Mouse (Mus musculus) spleen, postnatal 14 days (tissue): Measurements from ENCODE around the gene Il18r1.

Experiments
- DNase-seq, 2 experiments: peaks; one replicate each; pipeline ENCODE4 v3.0.0; 2021 to 2022; ENCODE audit warnings: low spot score in 2 of 2

The Il18r1 gene

GRCm38 (mm10) chr1:40494594-40494993, 29.2 kb downstream of the Il18r1 start:
- DNase-seq, result no peak

DNA sequence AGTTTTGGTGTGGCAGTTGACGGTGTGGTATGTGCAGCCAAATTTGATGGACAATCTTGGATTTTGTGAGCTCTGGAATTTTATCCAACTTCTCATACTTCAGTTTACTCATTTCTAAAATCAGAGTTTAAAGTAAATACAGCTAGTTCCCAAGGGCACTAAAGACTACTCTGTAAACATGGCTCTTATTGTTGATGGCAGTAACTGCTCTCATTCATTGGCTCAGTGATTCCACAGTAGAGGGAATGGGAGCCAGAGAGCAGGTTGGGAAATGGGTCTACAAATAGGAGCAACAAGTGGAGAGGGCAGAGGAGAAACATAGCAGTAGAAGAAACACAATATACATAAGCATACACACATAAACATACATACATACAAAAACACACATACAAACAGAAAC, 34.4 kb downstream of the Il18r1 start:
- DNase-seq, result no peak

DNA sequence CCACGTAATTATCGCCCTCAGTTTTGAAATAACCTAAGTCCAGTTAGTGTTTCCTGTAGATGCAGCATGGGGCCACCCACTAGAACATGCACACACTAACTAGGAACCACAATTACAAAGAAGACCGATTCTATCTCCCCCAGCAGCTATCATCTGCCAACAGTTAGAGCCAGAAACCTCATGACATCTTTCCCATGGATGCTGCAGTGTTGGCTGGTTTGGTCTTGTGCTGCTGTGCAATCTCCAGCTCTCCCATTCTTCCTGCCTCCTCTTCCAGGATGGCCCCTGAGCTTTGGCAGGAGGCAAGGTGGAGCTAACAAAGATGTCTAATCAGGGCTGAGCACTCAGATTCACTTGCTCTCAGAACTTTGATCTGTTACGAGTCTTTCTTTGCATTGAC, 35.8 kb downstream of the Il18r1 start:
- DNase-seq, result no peak

DNA sequence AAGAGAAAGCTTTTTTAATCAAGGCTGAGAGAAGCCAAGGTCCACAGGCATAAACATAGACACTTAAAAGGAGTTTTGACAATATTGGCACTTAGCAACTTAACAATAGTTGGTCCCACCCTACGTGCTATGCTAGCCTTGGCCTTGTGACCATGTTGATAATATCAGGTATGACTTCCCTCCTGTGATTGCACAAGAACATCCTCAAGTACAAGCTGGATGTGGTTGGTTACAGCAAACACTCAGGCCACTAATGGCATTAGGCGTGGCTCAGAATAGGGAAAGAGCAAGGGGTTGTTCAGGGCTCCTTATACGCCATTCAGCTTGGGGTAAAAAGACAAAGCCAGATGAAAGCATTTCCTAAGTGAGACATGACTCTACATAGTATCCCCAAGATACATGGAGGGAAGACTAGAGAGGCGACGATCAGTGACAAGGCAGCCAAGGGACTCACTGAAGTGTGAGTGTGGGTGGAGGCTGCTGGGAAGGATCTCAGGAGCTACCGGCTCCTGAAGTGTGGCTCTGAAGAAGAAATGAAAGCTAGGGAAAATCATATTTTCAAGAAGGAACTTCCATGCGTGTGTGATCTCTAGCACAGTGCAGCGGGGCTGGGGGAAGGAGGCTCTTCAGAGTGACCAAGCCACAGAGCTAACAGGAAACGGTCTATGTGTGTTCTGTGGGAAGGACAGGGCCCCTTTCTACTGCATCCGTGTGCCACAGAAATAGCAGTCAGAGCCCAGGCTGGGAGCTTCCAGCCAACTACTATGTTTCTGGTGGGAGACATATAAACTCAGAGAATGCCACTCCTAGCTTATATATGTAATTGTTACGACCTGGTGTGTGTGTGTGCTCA, 36.4 kb downstream of the Il18r1 start:
- no peak for DNase-seq

DNA sequence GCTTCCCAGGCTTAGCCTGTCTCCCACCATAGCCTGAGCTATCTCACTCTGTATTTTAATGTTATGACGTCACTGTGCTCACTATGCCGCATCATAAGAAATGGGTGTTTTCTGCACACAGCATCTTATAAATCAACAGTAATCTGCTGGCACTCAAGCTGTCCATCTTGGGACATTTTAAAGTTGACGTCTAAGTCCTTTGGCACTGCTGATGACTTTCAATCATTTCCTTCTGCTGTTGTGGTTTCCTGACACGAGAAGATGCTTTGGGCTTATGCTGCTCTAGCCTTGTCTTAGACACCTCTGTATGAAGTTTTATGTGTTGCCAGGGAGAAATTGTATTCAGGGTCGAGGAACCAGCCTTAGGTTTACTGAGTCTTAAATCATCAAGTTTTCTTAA, 39.2 kb downstream of the Il18r1 start:
- no peak for DNase-seq

DNA sequence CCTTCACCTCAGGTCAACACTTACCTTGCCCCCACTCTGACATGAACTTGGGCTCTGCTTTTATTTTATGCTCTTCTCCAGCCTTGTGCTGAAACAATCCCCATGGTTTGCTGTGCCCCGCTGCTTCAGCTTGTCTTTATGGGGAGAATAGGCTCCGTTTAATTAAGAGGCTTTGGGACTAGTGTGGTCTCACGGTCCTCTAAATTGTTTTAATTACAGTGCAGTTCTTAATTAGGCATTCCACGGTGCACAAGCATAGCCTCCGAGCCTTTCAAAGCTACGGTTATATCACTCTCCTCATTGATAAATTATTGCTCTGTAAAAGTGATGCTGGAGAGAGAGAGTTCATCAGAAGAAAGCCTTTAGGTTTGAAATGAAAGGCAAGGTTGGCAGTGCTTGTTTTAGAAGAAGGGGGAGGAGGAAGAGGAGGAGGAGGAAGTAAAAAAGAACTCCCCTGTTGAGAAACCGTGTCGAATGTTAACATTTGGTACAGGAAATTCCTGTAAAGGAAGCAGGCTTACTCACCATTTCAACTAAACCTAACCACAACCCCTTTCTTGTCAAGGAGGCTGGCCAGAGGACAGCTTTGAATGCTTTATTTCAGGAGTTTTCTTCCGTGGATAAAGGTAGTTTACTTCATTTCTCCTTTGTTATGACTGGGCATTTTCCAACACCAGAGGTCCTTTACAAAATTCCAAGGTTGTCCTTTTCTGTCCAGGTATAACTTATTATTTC, 49.7 kb downstream of the Il18r1 start, which contains the start of gene Il18rap:
Gene Il18rap, plus strand, starts transcription at position 512 of the 735 bp plus-strand sequence.
- DNase-seq, result no peak

DNA sequence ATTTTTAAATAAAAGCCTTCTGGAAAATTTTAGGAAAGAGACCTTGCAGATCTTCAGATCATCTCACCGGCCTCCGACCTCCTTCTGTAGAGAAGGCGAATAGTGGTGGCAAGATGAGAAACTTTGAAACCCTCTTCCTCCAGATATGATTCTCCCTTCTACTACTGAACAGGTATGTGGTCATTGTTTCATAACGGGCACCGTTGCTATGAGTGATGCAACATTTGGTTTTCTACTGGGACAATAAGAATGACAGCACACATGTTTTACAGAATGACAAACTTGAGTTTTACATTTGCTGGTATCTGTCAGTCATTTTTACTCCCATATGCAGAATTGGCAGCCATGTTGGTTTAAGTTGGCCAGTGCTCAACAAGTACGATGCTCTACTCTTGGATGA, 51.0 kb downstream of the Il18r1 start:
- DNase-seq, result no peak

GRCm38 (mm10) chr1:40522918-40523317, 57.6 kb downstream of the Il18r1 start:
- no peak for DNase-seq

GRCm38 (mm10) chr1:40523971-40524722, 58.8 kb downstream of the Il18r1 start:
- DNase-seq, result no peak

DNA sequence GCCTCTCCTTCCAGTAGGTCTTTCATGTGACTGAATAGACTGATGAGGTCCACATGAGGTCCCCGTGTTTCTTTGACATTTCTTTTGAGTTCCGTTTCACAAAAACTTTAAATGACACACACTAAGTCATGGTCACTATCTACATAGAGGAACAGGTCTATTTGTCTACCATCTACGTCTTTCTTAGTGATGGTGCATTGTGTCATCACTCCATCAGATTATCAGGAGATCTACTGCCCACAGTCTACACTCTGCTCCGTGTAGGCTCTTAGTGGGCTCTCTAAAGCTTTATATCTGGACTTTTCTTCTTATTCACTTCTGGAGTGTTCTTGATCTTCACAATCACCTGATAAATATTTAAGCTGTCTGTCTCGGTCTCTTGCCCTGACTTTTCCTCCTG, 63.9 kb downstream of the Il18r1 start:
- DNase-seq, result no peak

- no peak for DNase-seq
Observed at GRCm38 (mm10) chr1:40537577-40537976, 72.2 kb downstream of the Il18r1 start.

DNA sequence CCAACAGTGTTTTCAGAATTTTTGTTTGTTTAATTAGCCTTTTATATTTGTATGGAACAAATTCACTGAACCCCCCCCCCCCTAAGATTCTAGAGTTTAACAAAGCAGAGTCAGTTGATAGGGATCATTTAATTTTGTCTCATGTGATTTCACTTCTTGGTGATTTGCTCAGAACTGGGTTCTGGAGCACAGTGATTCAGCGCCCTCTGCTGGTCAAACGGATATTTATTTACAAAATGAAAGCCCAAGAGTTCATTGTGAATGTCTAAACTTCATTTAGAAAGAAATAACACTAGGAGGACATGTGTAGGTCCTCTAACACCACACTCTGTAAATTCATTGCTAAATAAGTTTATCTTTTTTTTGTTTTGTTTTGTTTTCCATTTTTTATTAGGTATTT, 79.3 kb downstream of the Il18r1 start:
- DNase-seq, result peak in 1 of 2 experiments; percentile 42

DNA sequence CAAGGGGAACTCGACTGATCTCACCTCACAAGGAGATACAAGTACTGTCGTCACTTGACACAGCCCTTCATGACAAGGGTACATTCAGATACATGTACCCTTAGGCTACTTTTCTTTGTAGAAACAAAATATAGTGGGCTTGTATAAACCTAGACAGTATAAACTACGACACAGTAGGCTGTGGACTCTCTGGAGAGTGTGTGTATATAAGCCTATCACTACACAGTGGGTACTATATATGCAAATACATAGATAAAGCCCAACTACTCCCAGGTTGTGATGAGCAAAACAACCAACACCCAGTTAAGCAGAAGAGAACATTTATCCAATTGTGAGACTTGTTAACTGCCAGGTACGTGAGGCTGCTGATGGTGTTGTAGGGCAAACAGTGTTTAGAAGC, 81.3 kb downstream of the Il18r1 start:
- DNase-seq, result no peak

DNA sequence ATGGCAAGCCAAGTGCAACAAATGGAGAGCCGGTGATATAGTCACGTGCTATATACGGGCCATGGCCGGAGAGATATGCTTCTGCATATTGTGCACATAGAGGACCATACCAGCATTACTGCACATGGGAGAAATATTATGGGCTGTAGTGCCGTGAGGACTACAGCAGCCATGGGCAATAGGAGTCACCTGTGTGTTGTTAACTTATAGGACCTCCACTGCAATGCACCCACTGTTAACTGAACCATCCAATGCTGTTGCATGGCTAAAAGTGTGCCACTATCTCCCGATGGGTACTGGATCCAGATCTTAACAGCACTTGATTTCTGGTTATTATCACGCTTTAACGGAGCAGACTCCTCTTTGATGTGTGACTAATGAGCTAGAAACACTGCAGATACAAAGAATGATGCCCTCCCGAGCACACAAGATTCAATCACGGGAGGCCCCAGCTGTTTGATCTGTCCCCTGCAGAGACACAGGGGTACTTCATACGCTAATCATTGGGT, 81.8 kb downstream of the Il18r1 start:
- no peak for DNase-seq

- DNase-seq, result no peak
Observed at GRCm38 (mm10) chr1:40547762-40548161, 82.4 kb downstream of the Il18r1 start.
